Mouse (Mus musculus): ENCODE measurements around the gene Adsl. TPM values are rescaled to one million over a fixed set of nuclear protein-coding genes. Genes with fewer than 3 reads are reported as not detected.
"Not testable (repeated sequence)": the region's sequence is repeated elsewhere in the genome, so short reads cannot be mapped to it uniquely, and the experiment has no call there.

Gene Adsl
- 41.0 and 43.9 TPM in 2 replicates for polyA plus RNA-seq (2012; rRNA removed)

- H3K4me3 ChIP-seq (ENCODE audit: control insufficient read depth, low read depth, low read length), result peak within 1 kb of the TSS; percentile 95
- H3K4me1 ChIP-seq (ENCODE audit: control insufficient read depth, insufficient read depth, low read length), result peaks cover 4% of the 10 kb centered on the region
- H3K36me3 ChIP-seq (ENCODE audit: control insufficient read depth, insufficient read depth, low read length), result no peaks in the 10 kb centered on the region
- peak; percentile 95 for TF ChIP-seq POLR2A (IDR thresholded peaks at IDR 0.05; ENCODE audit: control insufficient read depth, low read depth, low read length)
- TF ChIP-seq CTCF (IDR thresholded peaks at IDR 0.05; ENCODE audit: control insufficient read depth, insufficient read depth, insufficient replicate concordance, low read depth, low read length), result peak; percentile 100
- H3K27ac ChIP-seq (ENCODE audit: control insufficient read depth, insufficient read depth, low read depth, low read length), result peak within 1 kb of the TSS; percentile 93
- no peaks in the 10 kb centered on the region for H3K27me3 ChIP-seq (ENCODE audit: control insufficient read depth, insufficient read depth, low read length)
These were observed at the start of gene Adsl for GRCm38 (mm10) chr15:80948145-80949135. Gene Adsl, plus strand, starts transcription at chr15:80948490.

GRCm38 (mm10) chr15:80899806-80900205 is 48.5 kb upstream of the Adsl start:
- Histone ChIP-seq H3K27me3 (ENCODE audit: control insufficient read depth, insufficient read depth, low read length) (no peaks in the 10 kb centered on the region), H3K4me3 (ENCODE audit: control insufficient read depth, low read depth, low read length) (no peak overlapping the region), H3K36me3 (ENCODE audit: control insufficient read depth, insufficient read depth, low read length) (no peaks in the 10 kb centered on the region), H3K4me1 (ENCODE audit: control insufficient read depth, insufficient read depth, low read length) (no peaks in the 10 kb centered on the region), H3K27ac (ENCODE audit: control insufficient read depth, insufficient read depth, low read depth, low read length) (no peak overlapping the region)
- TF ChIP-seq CTCF (IDR thresholded peaks at IDR 0.05; ENCODE audit: control insufficient read depth, insufficient read depth, insufficient replicate concordance, low read depth, low read length), result no peak
- TF ChIP-seq POLR2A (IDR thresholded peaks at IDR 0.05; ENCODE audit: control insufficient read depth, low read depth, low read length), result no peak

GRCm38 (mm10) chr15:80901806-80902513 is 46.3 kb upstream of the Adsl start:
- Histone ChIP-seq H3K4me1 (ENCODE audit: control insufficient read depth, insufficient read depth, low read length) (no peaks in the 10 kb centered on the region), H3K27ac (ENCODE audit: control insufficient read depth, insufficient read depth, low read depth, low read length) (no peak overlapping the region), H3K36me3 (ENCODE audit: control insufficient read depth, insufficient read depth, low read length) (no peaks in the 10 kb centered on the region), H3K27me3 (ENCODE audit: control insufficient read depth, insufficient read depth, low read length) (no peaks in the 10 kb centered on the region), H3K4me3 (ENCODE audit: control insufficient read depth, low read depth, low read length) (no peak overlapping the region)
- TF ChIP-seq POLR2A (IDR thresholded peaks at IDR 0.05; ENCODE audit: control insufficient read depth, low read depth, low read length) (no peak), CTCF (IDR thresholded peaks at IDR 0.05; ENCODE audit: control insufficient read depth, insufficient read depth, insufficient replicate concordance, low read depth, low read length) (no peak)

GRCm38 (mm10) chr15:80904776-80905175 is 43.5 kb upstream of the Adsl start:
- not testable (repeated sequence) for H3K4me1 ChIP-seq (ENCODE audit: control insufficient read depth, insufficient read depth, low read length); H3K36me3 ChIP-seq (ENCODE audit: control insufficient read depth, insufficient read depth, low read length); H3K27ac ChIP-seq (ENCODE audit: control insufficient read depth, insufficient read depth, low read depth, low read length); H3K27me3 ChIP-seq (ENCODE audit: control insufficient read depth, insufficient read depth, low read length); H3K4me3 ChIP-seq (ENCODE audit: control insufficient read depth, low read depth, low read length)

- H3K36me3 ChIP-seq (ENCODE audit: control insufficient read depth, insufficient read depth, low read length), result no peaks in the 10 kb centered on the region
These were observed 38.1 kb upstream of the Adsl start for GRCm38 (mm10) chr15:80910183-80910582.

GRCm38 (mm10) chr15:80910790-80911531 is 37.3 kb upstream of the Adsl start:
- H3K27ac ChIP-seq (ENCODE audit: control insufficient read depth, insufficient read depth, low read depth, low read length), result no peak overlapping the region
- H3K27me3 ChIP-seq (ENCODE audit: control insufficient read depth, insufficient read depth, low read length), result no peaks in the 10 kb centered on the region
- H3K4me1 ChIP-seq (ENCODE audit: control insufficient read depth, insufficient read depth, low read length), result no peaks in the 10 kb centered on the region
- H3K4me3 ChIP-seq (ENCODE audit: control insufficient read depth, low read depth, low read length), result no peak overlapping the region
- TF ChIP-seq POLR2A (IDR thresholded peaks at IDR 0.05; ENCODE audit: control insufficient read depth, low read depth, low read length) (no peak), CTCF (IDR thresholded peaks at IDR 0.05; ENCODE audit: control insufficient read depth, insufficient read depth, insufficient replicate concordance, low read depth, low read length) (no peak)
- no peaks in the 10 kb centered on the region for H3K36me3 ChIP-seq (ENCODE audit: control insufficient read depth, insufficient read depth, low read length)

More at GRCm38 (mm10) chr15:80910183-80910582, 38.1 kb upstream of the Adsl start:
- no peak overlapping the region for H3K27ac ChIP-seq (ENCODE audit: control insufficient read depth, insufficient read depth, low read depth, low read length)
- no peak overlapping the region for H3K4me3 ChIP-seq (ENCODE audit: control insufficient read depth, low read depth, low read length)
- H3K4me1 ChIP-seq (ENCODE audit: control insufficient read depth, insufficient read depth, low read length), result no peaks in the 10 kb centered on the region
- no peaks in the 10 kb centered on the region for H3K27me3 ChIP-seq (ENCODE audit: control insufficient read depth, insufficient read depth, low read length)
- TF ChIP-seq CTCF (IDR thresholded peaks at IDR 0.05; ENCODE audit: control insufficient read depth, insufficient read depth, insufficient replicate concordance, low read depth, low read length) (no peak), POLR2A (IDR thresholded peaks at IDR 0.05; ENCODE audit: control insufficient read depth, low read depth, low read length) (no peak)

- Histone ChIP-seq H3K27ac (ENCODE audit: control insufficient read depth, insufficient read depth, low read depth, low read length) (no peak overlapping the region), H3K36me3 (ENCODE audit: control insufficient read depth, insufficient read depth, low read length) (no peaks in the 10 kb centered on the region), H3K27me3 (ENCODE audit: control insufficient read depth, insufficient read depth, low read length) (no peaks in the 10 kb centered on the region), H3K4me1 (ENCODE audit: control insufficient read depth, insufficient read depth, low read length) (no peaks in the 10 kb centered on the region), H3K4me3 (ENCODE audit: control insufficient read depth, low read depth, low read length) (no peak overlapping the region)
- no peak for TF ChIP-seq CTCF (IDR thresholded peaks at IDR 0.05; ENCODE audit: control insufficient read depth, insufficient read depth, insufficient replicate concordance, low read depth, low read length)
These were observed 36.1 kb upstream of the Adsl start for GRCm38 (mm10) chr15:80912175-80912574.
